Mouse (Mus musculus) heart, postnatal 25 days (tissue): ENCODE measurements around the gene Sike1. TPM values are rescaled to one million over a fixed set of nuclear protein-coding genes. Genes with fewer than 3 reads are reported as not detected.

Source experiments
- DNase-seq: peaks from one replicate; pipeline ENCODE4 v3.0.0; 2022; ENCODE audit warnings: low spot score
- intact Hi-C: fragments of 180-260 bp; cut with DNase I; formaldehyde crosslinking; loops from one replicate; pipeline ENCODE4 v1.15.1; 2025
- total RNA-seq, 2 experiments: library from RNA; stranded (reverse); gene quantifications; 2 replicates each; pipeline ENCODE4 v1.2.3; 2021

Gene Sike1
- 10 to 100 TPM; 78.0 to 89.5 TPM for total RNA-seq

DNA sequence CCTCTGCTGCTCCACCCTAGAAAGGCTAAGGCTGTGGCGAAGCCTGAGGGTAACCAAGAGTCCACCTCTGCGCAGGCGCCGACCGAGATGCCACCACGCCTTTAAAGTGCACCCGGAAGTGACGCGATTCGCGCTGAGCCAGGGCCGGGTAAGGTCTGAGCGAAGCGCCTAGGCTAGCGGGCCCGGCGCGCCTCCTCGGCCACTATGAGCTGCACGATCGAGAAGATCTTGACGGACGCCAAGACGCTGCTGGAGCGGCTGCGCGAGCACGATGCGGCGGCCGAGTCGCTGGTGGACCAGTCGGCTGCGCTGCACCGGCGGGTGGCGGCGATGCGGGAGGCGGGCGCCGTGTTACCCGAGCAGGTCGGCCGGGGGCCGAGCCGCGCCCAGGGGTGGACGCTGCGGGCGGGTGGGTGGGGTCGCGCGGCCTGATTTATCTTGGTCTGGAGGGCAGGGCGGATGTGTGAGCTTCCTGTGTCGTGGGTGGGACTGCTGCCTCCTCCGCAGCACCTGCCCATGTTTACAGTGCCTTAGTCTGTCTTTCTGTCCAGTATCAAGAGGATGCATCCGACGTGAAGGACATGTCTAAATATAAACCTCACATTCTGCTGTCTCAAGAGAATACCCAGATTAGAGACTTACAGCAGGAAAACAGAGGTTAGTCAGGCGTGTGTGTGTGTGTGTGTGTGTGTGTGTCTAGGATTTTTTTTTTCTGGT, at the start of gene Sike1:
Gene Sike1, plus strand, starts transcription at position 104 of the 717 bp plus-strand sequence.
- peak; percentile 93 for DNase-seq
- intact Hi-C loops = loop anchor here (5.0 to 10.0 kb wide), 2 partner anchors 62 to 271 kb away; partner anchors contain the start of gene Nras

GRCm38 (mm10) chr3:102946312-102946711, 49.2 kb upstream of the Sike1 start:
- DNase-seq = no peak
- intact Hi-C loops = no loop called here

- no peak for DNase-seq
- intact Hi-C loops = no loop called here
Observed at GRCm38 (mm10) chr3:102946861-102947260, 48.6 kb upstream of the Sike1 start.

- DNase-seq = no peak
- intact Hi-C loops = no loop called here
Observed at GRCm38 (mm10) chr3:102954476-102954875, 41.0 kb upstream of the Sike1 start.

DNA sequence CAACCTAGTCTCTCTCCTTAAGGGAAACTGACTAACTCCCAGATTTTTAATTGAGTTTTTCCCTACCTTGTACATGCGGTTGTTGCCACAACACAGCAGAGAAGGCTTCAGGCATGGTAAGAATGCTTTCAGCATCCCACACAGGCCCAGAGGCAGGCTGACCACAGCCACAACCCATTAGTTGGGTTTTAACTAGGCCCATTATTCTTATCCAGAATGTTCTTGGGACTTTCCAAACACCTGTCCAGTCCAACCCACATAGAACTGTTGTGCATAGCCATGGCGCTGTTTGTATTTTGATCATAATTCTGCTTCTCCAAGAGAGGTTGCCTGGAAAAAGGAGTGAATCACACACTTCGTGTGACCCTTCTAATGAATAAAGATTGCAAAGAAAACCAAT, 40.4 kb upstream of the Sike1 start:
- DNase-seq = no peak
- intact Hi-C loops = no loop called here

DNA sequence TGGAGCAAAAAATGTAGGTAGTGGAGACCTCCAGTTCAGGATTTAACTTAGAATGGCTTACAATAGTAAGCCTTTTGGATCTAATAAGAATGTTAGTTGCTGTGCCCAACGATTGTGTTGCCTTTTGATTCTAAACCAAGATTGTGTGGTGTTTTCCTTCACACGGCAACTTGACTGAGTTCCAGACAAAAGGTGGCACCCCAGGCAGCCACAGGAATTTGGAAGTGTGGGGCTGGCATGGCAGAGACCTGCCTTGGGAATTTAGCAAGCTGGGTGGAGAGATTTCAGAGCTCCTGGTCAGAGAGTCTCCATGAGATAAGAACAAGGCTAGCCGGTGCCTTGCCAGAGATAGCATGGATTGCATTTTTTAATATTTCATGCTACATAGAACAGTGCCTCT, 39.9 kb upstream of the Sike1 start:
- no peak for DNase-seq
- intact Hi-C loops = no loop called here

DNA sequence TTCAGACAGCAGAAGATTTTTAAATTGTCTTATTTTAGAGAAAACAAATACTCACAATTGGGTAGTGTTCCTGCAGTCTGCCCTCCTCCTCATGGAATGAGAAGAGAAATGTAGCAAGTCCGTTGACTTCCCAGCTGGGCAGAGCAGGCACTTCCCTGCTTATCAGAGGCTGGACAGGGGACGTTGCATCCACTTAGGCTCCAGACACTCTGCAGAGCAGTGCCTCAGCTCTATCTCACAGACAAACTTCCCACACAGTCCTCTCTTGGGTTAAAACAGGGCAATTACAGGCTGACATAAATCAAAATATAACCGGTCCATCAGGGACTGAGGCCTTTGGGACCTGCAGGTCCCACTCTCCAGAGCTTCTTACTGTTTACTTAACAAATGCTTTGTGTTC, 31.5 kb upstream of the Sike1 start, which contains the start of gene Nr1h5:
Gene Nr1h5, minus strand, starts transcription at position 101 of the 400 bp plus-strand sequence.
- DNase-seq = no peak
- intact Hi-C loops = no loop called here

GRCm38 (mm10) chr3:102970067-102970466, 25.4 kb upstream of the Sike1 start:
- intact Hi-C loops = no loop called here
- DNase-seq = no peak

DNA sequence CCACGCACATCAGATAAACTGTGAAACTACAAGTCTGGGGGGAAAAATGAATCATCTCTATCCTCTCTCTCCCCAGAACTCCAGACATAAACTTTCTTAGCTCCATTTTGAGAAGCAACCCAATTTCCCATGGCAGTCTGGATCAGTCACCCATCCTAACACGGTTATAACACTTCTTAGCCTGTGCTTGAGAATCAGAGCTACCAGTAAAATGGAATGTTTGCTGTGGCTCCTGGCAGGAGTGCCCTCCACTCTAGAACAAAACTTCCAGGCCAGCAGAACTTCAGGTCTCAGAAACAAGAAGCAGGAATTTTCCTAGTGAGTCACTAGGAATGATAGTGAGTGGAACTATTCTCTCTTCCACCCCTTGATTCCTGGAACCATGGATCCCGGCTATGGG, 25.0 kb upstream of the Sike1 start:
- no peak for DNase-seq
- intact Hi-C loops = no loop called here

- intact Hi-C loops = no loop called here
- DNase-seq = no peak
Observed at GRCm38 (mm10) chr3:102976906-102977305, 18.6 kb upstream of the Sike1 start.

DNA sequence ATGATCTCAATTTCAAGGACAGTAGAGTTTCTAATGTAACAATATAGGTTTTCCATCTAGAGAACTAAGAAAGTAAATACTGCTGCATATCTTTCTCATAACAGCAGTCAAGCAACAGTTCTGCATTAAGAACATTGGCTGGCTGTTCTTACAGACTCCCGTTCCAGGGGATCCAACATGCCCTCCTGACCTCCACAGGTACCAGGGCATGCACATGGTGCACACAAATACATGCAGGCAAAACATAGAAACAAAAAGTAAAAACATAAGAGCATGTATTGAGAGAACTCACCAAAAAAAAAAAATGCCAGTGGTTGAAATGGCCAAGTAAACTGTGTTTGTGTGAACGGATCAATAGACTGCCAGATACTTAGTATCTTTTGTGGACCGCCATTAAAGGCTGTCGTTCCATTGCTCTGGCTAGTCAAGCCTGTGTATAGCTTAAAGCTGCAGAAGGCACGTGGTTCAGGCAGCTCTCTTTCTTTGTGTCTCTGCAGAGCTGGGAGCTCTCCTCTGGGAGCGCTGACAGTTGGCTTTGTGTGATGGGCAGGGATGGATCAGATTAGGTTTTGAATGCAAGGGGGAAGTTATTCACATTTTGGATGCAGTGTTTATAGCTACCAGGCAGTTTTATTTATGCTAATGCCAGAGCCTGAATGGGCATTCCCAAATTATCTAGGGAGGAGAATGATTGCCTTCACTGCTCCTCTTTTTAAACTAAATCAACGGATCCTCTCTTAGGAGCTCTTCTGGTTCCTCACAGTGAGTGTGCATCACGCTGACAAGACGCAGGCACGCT, 15.8 kb upstream of the Sike1 start:
- no peak for DNase-seq
- intact Hi-C loops = no loop called here

DNA sequence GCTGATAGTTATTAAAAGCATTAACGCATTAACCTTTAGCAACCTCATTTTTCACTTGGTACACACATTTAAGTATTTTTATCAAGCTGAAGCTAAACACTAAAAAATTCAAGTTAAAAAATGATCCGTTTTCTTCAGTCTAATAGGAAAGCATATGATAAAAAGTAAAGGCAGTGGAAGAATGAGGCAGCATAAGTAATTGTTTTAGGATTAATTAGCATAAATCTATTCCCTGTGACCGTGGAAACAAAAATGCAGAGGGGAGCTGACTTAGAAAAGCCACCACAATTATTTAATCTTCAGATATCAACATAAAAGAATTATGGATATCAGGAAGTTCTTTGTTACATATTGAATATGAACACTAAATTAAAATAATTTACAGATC, 15.2 kb upstream of the Sike1 start:
- no peak for DNase-seq
- intact Hi-C loops = no loop called here

DNA sequence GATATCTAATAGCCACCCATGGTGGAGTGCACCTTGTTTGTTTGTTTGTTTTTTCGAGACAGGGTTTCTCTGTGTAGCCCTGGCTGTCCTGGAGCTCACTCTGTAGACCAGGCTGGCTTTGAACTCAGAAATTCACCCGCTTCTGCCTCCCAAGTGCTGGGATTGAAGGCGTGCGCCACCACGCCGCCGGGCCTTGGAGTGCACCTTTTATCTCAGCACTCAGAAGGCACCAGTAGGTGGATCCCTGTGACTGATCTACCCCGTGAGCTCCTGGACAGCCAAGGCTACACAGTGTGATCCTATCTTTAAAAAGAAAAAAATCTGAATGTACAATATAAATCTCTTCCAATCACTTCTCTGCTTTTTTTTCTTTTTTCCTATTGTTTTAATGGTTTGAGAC, 4.5 kb upstream of the Sike1 start:
- no peak for DNase-seq

DNA sequence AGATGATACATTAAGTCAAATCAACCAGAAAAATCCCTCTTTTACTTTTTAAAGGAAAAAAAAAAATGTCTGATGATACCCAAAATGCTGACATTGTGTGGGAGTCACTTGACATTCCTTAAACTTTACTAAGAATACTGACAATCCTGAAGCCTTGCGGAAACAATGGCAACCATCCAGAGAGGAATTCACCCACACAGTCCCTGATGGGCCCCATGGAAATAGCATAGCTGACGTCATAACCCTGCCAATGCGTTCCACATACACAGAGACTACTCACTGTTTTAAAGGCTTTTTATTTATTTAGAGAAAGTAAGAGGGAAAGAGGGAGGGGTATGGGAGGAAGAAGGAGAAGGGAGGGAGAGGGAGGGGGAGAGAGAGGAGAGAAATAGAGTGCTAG, 2.6 kb upstream of the Sike1 start:
- intact Hi-C loops = loop anchor here (10.0 kb wide), 1 partner anchor 268 kb away; no protein-coding TSS in a partner anchor
- no peak for DNase-seq

More for the DNA sequence above, 4.5 kb upstream of the Sike1 start:
- intact Hi-C loops = loop anchor here (10.0 kb wide), 1 partner anchor 266 kb away; no protein-coding TSS in a partner anchor

DNA sequence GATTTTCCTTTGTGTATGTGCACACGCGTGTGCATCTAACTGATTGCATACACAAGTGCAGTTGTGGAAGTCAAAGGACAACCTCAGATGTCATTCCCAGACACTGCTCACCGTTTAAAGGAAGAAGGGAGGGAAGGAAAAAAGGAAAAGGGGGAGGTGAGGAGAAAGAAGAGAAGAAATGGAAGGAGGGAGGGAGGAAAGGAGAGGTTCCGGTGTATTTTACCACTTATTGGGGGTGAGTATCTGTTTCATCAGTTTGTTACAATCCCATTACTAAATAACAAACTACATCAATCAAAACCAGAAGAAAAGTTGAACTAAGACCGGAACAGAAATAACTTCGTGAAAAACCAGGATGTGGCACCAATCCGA, 289 bp upstream of the Sike1 start:
- intact Hi-C loops = loop anchor here (5.0 to 10.0 kb wide), 2 partner anchors 62 to 270 kb away; partner anchors contain the start of gene Nras
- no peak for DNase-seq

- DNase-seq = no peak
Observed at GRCm38 (mm10) chr3:102997036-102997435, 1.5 kb downstream of the Sike1 start.

DNA sequence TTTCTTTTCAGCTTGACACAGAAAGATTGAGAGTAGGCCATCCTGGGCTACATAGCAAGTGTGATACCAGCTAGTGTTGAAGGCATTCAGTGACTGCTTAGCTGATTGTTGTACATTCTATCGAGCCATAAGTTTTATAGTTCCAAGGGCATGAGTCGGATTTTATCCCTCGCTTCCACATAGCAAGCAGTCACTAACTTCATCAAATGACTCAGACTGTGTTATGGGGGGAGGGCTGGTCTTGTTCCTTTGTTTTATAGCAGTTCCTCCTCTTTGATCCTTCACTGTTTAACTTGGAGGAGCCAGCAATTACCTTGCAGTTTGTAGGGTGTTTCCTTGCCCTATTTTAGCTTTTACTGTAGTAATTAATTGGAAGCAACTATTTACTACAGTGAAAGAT, 2.1 kb downstream of the Sike1 start:
- intact Hi-C loops = loop anchor here (5.0 to 10.0 kb wide), 2 partner anchors 60 to 273 kb away; partner anchors contain the start of gene Nras
- DNase-seq = no peak

More at GRCm38 (mm10) chr3:102997036-102997435, 1.5 kb downstream of the Sike1 start:
- intact Hi-C loops = loop anchor here (5.0 to 10.0 kb wide), 2 partner anchors 60 to 272 kb away; partner anchors contain the start of gene Nras

DNA sequence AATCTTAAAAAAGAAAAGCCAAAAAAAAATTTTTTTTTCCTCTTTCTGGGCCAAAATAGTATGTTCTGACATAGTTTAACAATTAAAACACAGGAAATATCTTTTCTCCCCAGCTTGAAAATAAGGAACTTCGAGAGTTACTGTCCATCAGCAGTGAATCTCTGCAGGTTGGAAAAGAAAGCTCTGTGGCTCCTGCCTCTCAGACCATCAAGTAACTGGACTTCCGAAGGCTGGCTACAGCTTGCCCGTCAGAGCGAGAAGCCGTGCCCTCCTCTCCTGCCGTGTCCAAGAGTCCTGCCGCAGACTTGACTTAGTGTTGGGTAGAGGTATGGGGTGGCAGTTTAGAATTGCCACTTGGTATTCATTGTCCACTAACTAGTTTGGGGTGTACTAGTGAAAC, 6.1 kb downstream of the Sike1 start:
- intact Hi-C loops = no loop called here
- no peak for DNase-seq

DNA sequence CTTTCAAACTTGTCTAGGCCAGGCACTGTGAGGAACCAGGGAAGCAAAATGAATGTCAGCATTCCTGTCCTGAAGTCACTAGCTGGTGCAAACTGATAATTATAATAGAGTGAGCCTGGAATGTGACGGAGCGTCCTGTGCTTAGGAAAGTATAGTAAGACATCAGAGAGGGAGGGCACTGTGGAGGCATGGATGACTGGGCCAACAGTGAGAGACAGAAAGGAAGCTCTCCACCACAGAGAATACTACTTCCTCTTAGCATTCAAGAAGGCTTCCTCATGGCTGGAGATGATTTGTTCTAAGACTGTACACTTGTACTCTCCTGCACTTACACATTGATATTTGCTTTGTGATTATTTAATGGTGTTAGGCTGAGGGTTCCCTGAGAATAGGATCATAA, 21.8 kb downstream of the Sike1 start:
- no peak for DNase-seq
- intact Hi-C loops = no loop called here

- intact Hi-C loops = no loop called here
Observed at GRCm38 (mm10) chr3:103019462-103019861, 24.0 kb downstream of the Sike1 start.

More at GRCm38 (mm10) chr3:103019462-103019861, 24.0 kb downstream of the Sike1 start:
- DNase-seq = no peak
